Mouse (Mus musculus) megakaryocyte-erythroid progenitor cell, adult 5-6 weeks (primary cell): Measurements from ENCODE around the gene Cxcr6. TPM values are rescaled to one million over a fixed set of nuclear protein-coding genes. Genes with fewer than 3 reads are reported as not detected.

Experiments
- ATAC-seq: replicated peaks from 2 replicates; pipeline ENCODE4 v1.8.0; 2016; ENCODE audit warnings: mild to moderate bottlenecking, inconsistent platforms; ENCODE audit not compliant: severe bottlenecking, poor library complexity, low FRiP score, low TSS enrichment
- total RNA-seq, 2 experiments: library from RNA; stranded (forward) in 1 of 2; stranded (reverse) in 1 of 2; fragments of 200-1000, 215-1000 nt in 1 of 2; fragments of >200 nt in 1 of 2; fragmentation: Nextera tagmentation in 1 of 2; gene quantifications; 2 replicates each; pipeline ENCODE4 v1.2.3; 2014 to 2017

Cxcr6 gene
- total RNA-seq, 2 experiments from 2014 or later = 0.70 to 1.4 TPM

GRCm38 (mm10) chr9:123815444-123815843 lies 9.2 kb downstream of the Cxcr6 start:
- ATAC-seq = no peak

GRCm38 (mm10) chr9:123815996-123816395 lies 9.7 kb downstream of the Cxcr6 start:
- no peak for ATAC-seq

GRCm38 (mm10) chr9:123818601-123819000 lies 12.3 kb downstream of the Cxcr6 start:
- no peak for ATAC-seq

- ATAC-seq = no peak
Observed at GRCm38 (mm10) chr9:123826631-123827030, 20.4 kb downstream of the Cxcr6 start.

- no peak for ATAC-seq
Observed at GRCm38 (mm10) chr9:123828916-123829315, 22.6 kb downstream of the Cxcr6 start.

GRCm38 (mm10) chr9:123835851-123836250 lies 29.6 kb downstream of the Cxcr6 start:
- ATAC-seq = no peak

GRCm38 (mm10) chr9:123840243-123840642 lies 34.0 kb downstream of the Cxcr6 start:
- ATAC-seq = no peak

GRCm38 (mm10) chr9:123844468-123844867 lies 38.2 kb downstream of the Cxcr6 start:
- ATAC-seq = no peak

GRCm38 (mm10) chr9:123845120-123845519 lies 38.8 kb downstream of the Cxcr6 start:
- peak; percentile 67 for ATAC-seq

- ATAC-seq = peak; percentile 70
Observed at GRCm38 (mm10) chr9:123846490-123846889, 40.2 kb downstream of the Cxcr6 start.

- ATAC-seq = no peak
Observed at GRCm38 (mm10) chr9:123849976-123850695, 43.9 kb downstream of the Cxcr6 start.

GRCm38 (mm10) chr9:123850705-123851061 lies 44.4 kb downstream of the Cxcr6 start:
- ATAC-seq = peak; percentile 28

GRCm38 (mm10) chr9:123851062-123851712 lies 44.9 kb downstream of the Cxcr6 start:
- ATAC-seq = peak; percentile 72

- peak; percentile 90 for ATAC-seq
Observed at GRCm38 (mm10) chr9:123851713-123852448, 45.6 kb downstream of the Cxcr6 start, which contains the start of gene Fyco1. TSS of gene Fyco1 (minus strand) at chr9:123851899.

GRCm38 (mm10) chr9:123852449-123853390 lies 46.4 kb downstream of the Cxcr6 start:
- no peak for ATAC-seq

GRCm38 (mm10) chr9:123856836-123857235 lies 50.6 kb downstream of the Cxcr6 start:
- ATAC-seq = no peak
